Mouse (Mus musculus) gastrocnemius, adult 8-10 months (tissue): ENCODE measurements around the gene Tnrc6b. TPM values are rescaled to one million over a fixed set of nuclear protein-coding genes. Genes with fewer than 3 reads are reported as not detected.
"Not testable (repeated sequence)": the region's sequence is repeated elsewhere in the genome, so short reads cannot be mapped to it uniquely, and the experiment has no call there.

Experiments used
- DNase-seq, 2 experiments: peaks; one replicate each; pipeline ENCODE4 v3.0.0; 2022; ENCODE audit warnings: low spot score in 2 of 2
- total RNA-seq, 4 experiments: library from RNA; stranded (reverse); gene quantifications; 2 replicates each; pipeline ENCODE4 v1.2.4; 2022

The Tnrc6b gene
- total RNA-seq, 4 experiments from 2014 or later, result 46.5 to 53.7 (median 48.9) TPM

DNA sequence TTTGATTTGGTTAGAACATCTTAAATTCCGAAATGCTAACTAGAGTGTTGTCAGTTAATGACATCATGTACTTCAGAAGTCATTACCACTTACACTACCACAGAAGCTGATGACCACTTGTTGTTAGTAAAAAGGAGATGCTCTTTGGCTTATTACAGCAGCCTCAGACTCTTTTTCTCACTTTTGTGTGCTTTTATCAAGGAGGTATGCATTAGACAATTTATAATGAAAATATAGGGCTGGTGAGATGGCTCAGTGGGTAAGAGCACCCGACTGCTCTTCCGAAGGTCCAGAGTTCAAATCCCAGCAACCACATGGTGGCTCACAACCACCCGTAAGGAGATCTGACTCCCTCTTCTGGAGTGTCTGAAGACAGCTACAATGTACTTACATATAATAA lies 24.6 kb downstream of the Tnrc6b start:
- DNase-seq, result not testable (repeated sequence)

GRCm38 (mm10) chr15:80736553-80736952 lies 25.4 kb downstream of the Tnrc6b start:
- DNase-seq, result no peak

DNA sequence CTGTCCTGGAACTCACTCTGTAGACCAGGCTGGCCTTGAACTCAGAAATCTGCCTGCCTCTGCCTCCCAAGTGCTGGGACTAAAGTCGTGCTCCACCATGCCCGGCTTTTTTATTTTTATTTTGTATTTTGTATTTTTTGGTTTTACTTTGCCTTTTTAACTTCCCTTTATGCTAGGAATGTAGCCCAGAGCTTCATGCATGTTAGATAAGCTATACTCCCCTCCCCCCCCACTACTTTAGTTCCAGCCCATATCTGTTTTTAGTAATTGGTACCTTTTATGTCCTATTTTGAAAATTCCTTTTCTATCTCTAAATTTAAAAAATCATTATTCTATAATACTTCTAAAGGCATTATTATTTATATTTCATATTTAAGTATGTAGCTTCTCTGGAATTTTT lies 27.1 kb downstream of the Tnrc6b start:
- DNase-seq, result no peak

GRCm38 (mm10) chr15:80739972-80740371 lies 28.9 kb downstream of the Tnrc6b start:
- no peak for DNase-seq

GRCm38 (mm10) chr15:80741836-80742235 lies 30.7 kb downstream of the Tnrc6b start:
- DNase-seq, result no peak

GRCm38 (mm10) chr15:80742991-80743474 lies 31.9 kb downstream of the Tnrc6b start:
- no peak for DNase-seq

DNA sequence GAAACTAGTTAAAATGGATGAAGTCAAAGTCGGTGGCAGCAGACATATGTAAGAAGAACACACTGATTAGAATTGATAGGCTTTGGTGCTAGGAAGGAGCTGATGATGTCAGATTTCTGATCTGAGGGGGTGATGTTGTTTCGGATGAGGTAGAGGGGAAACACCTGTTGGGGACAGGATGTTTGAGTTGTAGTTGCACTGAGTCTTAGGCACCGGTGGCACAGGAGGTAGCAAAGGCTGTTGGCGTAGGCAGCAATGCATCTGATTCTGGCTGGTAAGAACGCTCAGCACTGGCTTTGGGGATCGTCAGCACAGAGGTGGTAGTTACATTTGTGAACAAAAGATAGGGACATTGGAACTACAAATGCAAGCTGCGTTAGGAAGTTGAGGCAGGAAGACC lies 32.5 kb downstream of the Tnrc6b start:
- no peak for DNase-seq

- no peak for DNase-seq
Observed at GRCm38 (mm10) chr15:80744667-80745422, 33.7 kb downstream of the Tnrc6b start.

GRCm38 (mm10) chr15:80748979-80749378 lies 37.9 kb downstream of the Tnrc6b start:
- DNase-seq, result no peak

DNA sequence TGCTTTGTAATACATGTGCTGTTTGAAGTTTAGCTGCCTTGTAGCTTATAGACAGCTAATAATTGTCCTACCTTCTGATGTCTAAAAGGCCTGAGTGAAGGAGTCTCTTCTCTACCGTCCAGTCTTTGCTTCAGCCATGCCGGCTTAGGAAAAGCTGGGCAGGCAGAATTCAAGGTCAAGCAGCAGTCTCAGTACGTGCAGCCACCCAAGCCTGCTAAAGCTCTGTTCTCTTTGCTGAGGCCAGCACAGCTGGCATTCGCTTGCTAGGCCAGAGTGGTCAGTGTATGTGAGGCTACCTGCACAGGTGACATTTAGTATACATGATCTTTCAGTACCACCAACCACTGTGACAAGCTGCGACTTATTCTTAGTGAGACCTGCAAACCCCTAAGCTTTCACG lies 42.2 kb downstream of the Tnrc6b start:
- no peak for DNase-seq

DNA sequence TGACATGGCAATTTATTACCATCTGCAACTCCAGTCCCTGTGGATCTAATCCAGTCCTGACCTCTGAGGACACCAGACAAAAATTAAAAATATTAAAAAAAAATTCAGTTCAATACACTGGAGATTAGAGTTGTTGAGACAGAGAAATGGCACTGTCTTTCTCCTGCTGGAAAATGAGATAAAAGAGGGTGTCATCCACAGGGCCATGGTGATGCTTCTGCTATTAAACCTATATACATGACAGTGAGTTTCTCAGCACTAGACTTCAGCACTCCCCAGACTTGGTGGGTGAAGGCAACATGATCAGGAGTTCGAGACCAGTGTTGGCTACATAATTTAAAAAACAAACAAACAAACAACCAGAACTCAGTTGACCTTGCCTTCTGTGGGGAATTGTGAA lies 43.0 kb downstream of the Tnrc6b start:
- no peak for DNase-seq

- peak in 1 of 2 experiments; percentile 29 for DNase-seq
Observed at GRCm38 (mm10) chr15:80759451-80759850, 48.3 kb downstream of the Tnrc6b start.

- DNase-seq, result no peak
Observed at GRCm38 (mm10) chr15:80760504-80760903, 49.4 kb downstream of the Tnrc6b start.

DNA sequence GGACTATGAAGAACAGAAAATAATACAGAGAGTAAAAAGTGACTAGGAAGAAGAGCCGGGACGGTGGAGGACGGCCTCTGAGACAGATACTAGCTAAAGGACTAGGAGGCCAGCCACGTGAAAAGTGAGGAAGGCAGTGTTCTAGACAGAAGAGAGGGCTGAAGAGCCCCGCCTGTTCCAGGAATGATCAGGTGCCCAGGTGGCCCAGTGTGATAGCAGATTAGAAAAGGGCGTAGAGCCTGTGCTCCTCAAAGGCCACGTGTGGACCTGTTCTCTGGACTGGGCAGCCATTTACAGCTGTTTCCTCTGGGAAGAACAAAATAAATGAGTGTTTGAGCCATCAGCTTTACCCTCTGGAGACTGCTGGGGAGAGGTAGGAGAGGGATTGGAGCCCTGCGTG lies 49.8 kb downstream of the Tnrc6b start:
- no peak for DNase-seq

- DNase-seq, result no peak
Observed at GRCm38 (mm10) chr15:80762621-80763020, 51.5 kb downstream of the Tnrc6b start.

DNA sequence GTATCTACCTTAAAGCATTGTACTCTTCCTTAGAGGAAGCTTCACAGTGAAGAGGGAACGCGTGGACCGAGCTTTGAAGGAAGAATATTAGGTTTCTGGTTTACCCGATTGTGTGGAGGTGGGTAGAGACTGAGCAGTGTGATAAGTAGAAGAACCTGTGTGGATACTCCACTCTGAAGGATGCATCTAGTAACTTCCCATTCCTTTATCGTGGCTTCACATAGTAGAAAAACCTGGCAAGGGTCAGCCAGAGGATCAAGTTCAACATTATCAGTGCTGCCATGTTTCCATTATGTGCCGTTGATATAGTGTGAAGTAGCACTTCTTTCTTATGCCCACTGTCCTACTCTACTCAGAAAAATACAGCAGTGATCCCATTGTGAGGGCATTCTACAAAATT lies 53.6 kb downstream of the Tnrc6b start:
- no peak for DNase-seq

DNA sequence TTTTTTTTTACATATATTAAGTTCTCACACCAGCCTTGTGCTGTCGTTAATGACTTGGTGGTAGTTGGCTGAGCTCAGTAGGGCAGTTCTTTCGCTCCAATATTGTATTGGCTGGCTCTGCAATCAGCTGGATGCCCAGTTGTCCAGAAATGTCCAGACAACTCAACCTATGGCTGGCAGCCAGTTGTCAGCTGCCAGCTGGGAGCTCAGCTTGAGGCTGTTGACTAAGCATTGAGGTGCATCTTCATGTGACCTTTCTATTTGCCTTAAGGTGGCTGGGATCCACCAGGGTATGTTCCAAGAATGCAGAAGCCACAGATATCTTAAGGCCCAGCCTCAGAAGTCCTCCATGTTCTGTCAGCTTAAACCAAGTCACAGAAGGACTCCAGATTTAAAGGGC lies 54.3 kb downstream of the Tnrc6b start:
- peak; percentile 65 to 84 for DNase-seq

DNA sequence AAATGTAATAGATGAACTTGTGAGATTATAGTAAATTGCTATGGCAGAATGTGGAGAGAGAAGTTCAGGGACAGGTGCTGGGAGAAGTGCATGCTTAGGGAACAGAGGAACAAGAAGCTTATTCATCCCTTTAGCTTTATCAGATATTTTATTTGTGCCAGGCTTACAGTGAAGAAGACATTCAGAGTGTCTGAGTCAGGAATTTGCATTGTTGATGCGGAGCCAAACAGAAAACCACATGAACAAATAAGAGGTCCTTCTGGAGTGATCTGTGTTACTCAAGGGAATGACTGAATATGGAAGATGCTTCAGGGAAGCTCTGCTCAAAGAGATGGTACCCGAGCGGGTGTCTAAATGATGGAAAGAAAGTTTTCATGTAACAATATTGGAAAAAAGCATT lies 57.1 kb downstream of the Tnrc6b start:
- DNase-seq, result no peak

DNA sequence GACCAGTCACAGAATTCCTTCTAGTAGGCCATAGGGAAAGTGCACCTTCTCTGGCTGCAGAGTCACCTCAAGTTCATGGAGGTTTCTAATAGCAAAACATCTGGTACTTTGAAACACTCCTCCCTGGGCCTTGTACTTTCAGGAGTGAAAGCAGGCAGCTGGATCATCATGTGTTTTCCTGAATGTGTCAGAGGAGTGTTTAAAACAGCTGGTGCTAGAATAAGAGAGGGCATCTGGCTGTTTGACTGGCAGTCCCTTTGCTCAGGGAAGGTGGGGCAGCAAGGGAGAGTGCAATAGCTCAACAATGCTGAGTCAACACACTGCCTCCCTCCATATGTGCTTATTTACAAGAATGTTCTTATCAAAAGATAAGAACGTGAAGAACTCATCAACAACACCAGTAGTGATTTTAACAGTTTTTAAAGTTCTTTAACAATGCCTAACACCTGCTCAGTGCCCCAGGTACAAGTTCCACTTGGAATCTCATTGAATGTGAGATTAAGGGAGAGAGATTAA lies 60.9 kb downstream of the Tnrc6b start:
- DNase-seq, result no peak

- DNase-seq, result no peak
Observed at GRCm38 (mm10) chr15:80774666-80775065, 63.6 kb downstream of the Tnrc6b start.

GRCm38 (mm10) chr15:80779006-80779405 lies 67.9 kb downstream of the Tnrc6b start:
- DNase-seq, result no peak

DNA sequence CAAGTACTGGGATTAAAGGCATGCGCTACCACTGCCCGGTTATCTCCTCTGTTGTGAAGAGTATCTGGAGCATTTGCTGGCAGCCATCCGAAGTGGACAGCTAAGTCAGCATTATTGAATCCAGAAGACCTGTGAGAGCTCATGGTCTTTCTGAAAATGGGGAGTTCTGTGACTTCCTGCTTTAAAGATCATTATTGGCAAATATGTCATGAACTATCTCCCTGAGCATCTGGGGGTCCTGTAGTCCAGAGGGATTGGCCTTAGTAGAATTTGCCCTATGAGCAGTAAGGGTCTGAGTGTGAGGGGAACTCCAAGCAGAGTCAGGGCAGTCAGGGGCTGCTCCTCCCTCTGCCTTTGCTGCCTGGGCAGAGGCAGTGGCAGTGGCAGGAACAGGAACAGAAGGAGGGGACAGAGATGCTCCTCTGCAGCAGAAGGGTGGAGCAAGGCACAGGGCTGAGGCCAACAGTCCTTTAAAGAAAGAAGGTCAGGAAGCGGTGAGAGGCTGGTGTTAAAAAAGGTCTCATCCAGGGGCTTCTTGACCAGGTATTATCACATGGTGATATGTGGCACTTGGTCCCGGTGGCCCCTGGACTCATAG lies 69.1 kb downstream of the Tnrc6b start:
- no peak for DNase-seq
